Mouse (Mus musculus) E14TG2a.4 (cell line): ENCODE data around the gene Fnip2.

Source experiments
- H3K27me3 ChIP-seq: 2 replicates; pipeline ENCODE4 v1.6.1; 2014; ENCODE audit warnings: low read length, control low read depth; ENCODE audit not compliant: insufficient read depth
- H3K36me3 ChIP-seq: 2 replicates; pipeline ENCODE4 v1.6.1; 2014; ENCODE audit warnings: low read length, control low read depth; ENCODE audit not compliant: insufficient read depth
- H3K4me1 ChIP-seq: replicated peaks from 2 replicates; pipeline ENCODE4 v1.6.1; 2014; ENCODE audit warnings: low read depth, low read length, control low read depth
- H3K4me3 ChIP-seq: replicated peaks from 2 replicates; pipeline ENCODE4 v1.5.1; 2014; ENCODE audit warnings: mild to moderate bottlenecking, low read length
- H3K9me3 ChIP-seq: 2 replicates; pipeline ENCODE4 v1.6.1; 2014; ENCODE audit warnings: low read length, control low read depth
- CTCF ChIP-seq: conservative IDR thresholded peaks from 2 replicates; pipeline ENCODE4 v1.5.1; 2014; ENCODE audit warnings: low read length
- NANOG ChIP-seq: IDR thresholded peaks from 2 replicates; pipeline ENCODE4 v1.6.1; 2014; ENCODE audit warnings: borderline replicate concordance, low read length, mixed read lengths
- POU5F1 ChIP-seq: IDR thresholded peaks from 2 replicates; pipeline ENCODE4 v1.6.1; 2014; ENCODE audit warnings: low read length, borderline replicate concordance

Gene Fnip2

GRCm38 (mm10) chr3:79527921-79528320 is 39.7 kb downstream of the Fnip2 start:
- peaks cover 15% of the 10 kb centered on the region for H3K36me3 ChIP-seq

GRCm38 (mm10) chr3:79527521-79527920 is 40.1 kb downstream of the Fnip2 start:
- no peak for TF ChIP-seq NANOG
- TF ChIP-seq POU5F1 = no peak
- no peak for TF ChIP-seq CTCF
- Histone ChIP-seq H3K9me3 (no peaks in the 10 kb centered on the region), H3K4me3 (no peak overlapping the region), H3K36me3 (peaks cover 15% of the 10 kb centered on the region), H3K4me1 (peaks cover 46% of the 10 kb centered on the region), H3K27me3 (no peaks in the 10 kb centered on the region)

More at GRCm38 (mm10) chr3:79527921-79528320, 39.7 kb downstream of the Fnip2 start:
- H3K27me3 ChIP-seq = no peaks in the 10 kb centered on the region
- no peaks in the 10 kb centered on the region for H3K9me3 ChIP-seq
- H3K4me3 ChIP-seq = no peak overlapping the region
- peaks cover 47% of the 10 kb centered on the region for H3K4me1 ChIP-seq
- TF ChIP-seq NANOG (no peak), POU5F1 (no peak), CTCF (no peak)

- Histone ChIP-seq H3K4me3 (no peak overlapping the region), H3K36me3 (0 out of 2 replicates have a peak, but pooled peaks cover 8% of the 10 kb centered on the region), H3K4me1 (peaks cover 37% of the 10 kb centered on the region), H3K9me3 (no peaks in the 10 kb centered on the region), H3K27me3 (no peaks in the 10 kb centered on the region)
- TF ChIP-seq POU5F1 (no peak), NANOG (no peak), CTCF (no peak)
These were observed 44.2 kb downstream of the Fnip2 start for GRCm38 (mm10) chr3:79523349-79523748.

- H3K36me3 ChIP-seq = peaks cover 13% of the 10 kb centered on the region
- H3K4me3 ChIP-seq = no peak overlapping the region
- H3K4me1 ChIP-seq = peaks cover 48% of the 10 kb centered on the region
- no peaks in the 10 kb centered on the region for H3K9me3 ChIP-seq
- no peaks in the 10 kb centered on the region for H3K27me3 ChIP-seq
- TF ChIP-seq NANOG (no peak), CTCF (no peak)
These were observed 47.7 kb downstream of the Fnip2 start for GRCm38 (mm10) chr3:79519862-79520261.

GRCm38 (mm10) chr3:79518761-79519527 is 48.7 kb downstream of the Fnip2 start:
- H3K4me1 ChIP-seq = peaks cover 43% of the 10 kb centered on the region
- TF ChIP-seq POU5F1 (no peak), CTCF (no peak)
- H3K36me3 ChIP-seq = peaks cover 20% of the 10 kb centered on the region

GRCm38 (mm10) chr3:79517884-79518591 is 49.6 kb downstream of the Fnip2 start:
- Histone ChIP-seq H3K36me3 (peaks cover 22% of the 10 kb centered on the region), H3K27me3 (no peaks in the 10 kb centered on the region), H3K9me3 (no peaks in the 10 kb centered on the region), H3K4me1 (peaks cover 40% of the 10 kb centered on the region), H3K4me3 (no peak overlapping the region)
- TF ChIP-seq CTCF (no peak), POU5F1 (no peak), NANOG (no peak)

More at GRCm38 (mm10) chr3:79518761-79519527, 48.7 kb downstream of the Fnip2 start:
- Histone ChIP-seq H3K9me3 (no peaks in the 10 kb centered on the region), H3K27me3 (no peaks in the 10 kb centered on the region), H3K4me3 (no peak overlapping the region)

- Histone ChIP-seq H3K27me3 (no peaks in the 10 kb centered on the region), H3K4me3 (peak overlapping the region; percentile 55; the same call in 1 of the 2 replicates), H3K4me1 (peaks cover 40% of the 10 kb centered on the region), H3K36me3 (peaks cover 26% of the 10 kb centered on the region), H3K9me3 (no peaks in the 10 kb centered on the region)
- TF ChIP-seq POU5F1 = no peak
- no peak for TF ChIP-seq NANOG
- TF ChIP-seq CTCF = no peak
These were observed 50.6 kb downstream of the Fnip2 start for GRCm38 (mm10) chr3:79516958-79517357.

GRCm38 (mm10) chr3:79516099-79516920 is 51.3 kb downstream of the Fnip2 start:
- Histone ChIP-seq H3K4me3 (peak overlapping the region; percentile 55), H3K36me3 (peaks cover 31% of the 10 kb centered on the region), H3K27me3 (no peaks in the 10 kb centered on the region), H3K4me1 (peaks cover 40% of the 10 kb centered on the region), H3K9me3 (no peaks in the 10 kb centered on the region)
- no peak for TF ChIP-seq CTCF
- no peak for TF ChIP-seq NANOG
- no peak for TF ChIP-seq POU5F1
